Comparison of ENCODE assay signal across 10 mouse cellular contexts in genomic region chr3:105047616-105048015, GRCm38 (mm10). TPM values are rescaled to one million over a fixed set of nuclear protein-coding genes. Genes with fewer than 3 reads are reported as not detected.
DNase-seq lines count a peak whose midpoint lies in the region; ATAC-seq and TF ChIP-seq lines count a peak whose summit lies in the region.
"Had no signal": no experiment of that assay in that cellular context is flagged by ENCODE, and none has a peak within 500 bp of the region (broad histone marks: within the 10 kb centered on the region; RNA-seq: fewer than 3 reads in every experiment).

No protein-coding gene starts in this region.

- no peaks in the 10 kb centered on the region for H3K27me3 ChIP-seq in thymus, adult 2 months (ENCODE audit: control insufficient read depth, insufficient read depth, low read length)
- no peaks in the 10 kb centered on the region for H3K27me3 ChIP-seq in hindbrain, embryonic 12.5 days
- H3K27me3 ChIP-seq: neural tube, embryonic 12.5 days had no signal

- intact Hi-C loops in heart, postnatal 36 days (cut with DNase I): no loop called here

- no peak for TF ChIP-seq POLR2A in thymus, adult 2 months (IDR thresholded peaks at IDR 0.05; ENCODE audit: control insufficient read depth, extremely low read depth, insufficient read depth, low read length, poor library complexity)

- DNase-seq in adrenal gland, adult (ENCODE audit: inconsistent age in 2 of 2, low spot score in 1 of 2): peak; percentile 45 to 73
- no peak for DNase-seq in adrenal gland, postnatal 4 days (ENCODE audit: low spot score in 2 of 2)
- DNase-seq in right cerebral cortex, postnatal 10 days (ENCODE audit: low spot score in 2 of 2): peak; percentile 62 to 67
- DNase-seq in right cerebral cortex, postnatal 25 days: no peak
- DNase-seq in heart, postnatal 36 days: peak; percentile 73 to 75
- no peak for DNase-seq in thymus, adult 2 months

- 9% methylated on average over 8 of the region's 8 CpGs for WGBS in macrophage (ENCODE audit: missing documents)
- 39% methylated on average over 8 of the region's 8 CpGs for WGBS in thymus, adult 2 months
- 76% methylated on average over 8 of the region's 8 CpGs for WGBS in hindbrain, embryonic 12.5 days

- H3K79me2 ChIP-seq in macrophage (ENCODE audit: inconsistent target): peaks cover 89% of the 10 kb centered on the region

- peak overlapping the region; percentile 11; the same call in 1 of the 2 replicates for H3K4me3 ChIP-seq in macrophage (ENCODE audit: inconsistent target)
- H3K4me3 ChIP-seq in thymus, adult 2 months (ENCODE audit: control insufficient read depth, insufficient read depth, low read length): no peak overlapping the region
- H3K4me3 ChIP-seq in hindbrain, embryonic 12.5 days: no peak overlapping the region
- H3K4me3 ChIP-seq: neural tube, embryonic 12.5 days had no signal

- no peaks in the 10 kb centered on the region for H3K36me3 ChIP-seq in macrophage (ENCODE audit: inconsistent target)
- H3K36me3 ChIP-seq in thymus, adult 2 months (ENCODE audit: control insufficient read depth, insufficient read depth, low read length): no peaks in the 10 kb centered on the region
- no peaks in the 10 kb centered on the region for H3K36me3 ChIP-seq in hindbrain, embryonic 12.5 days
- H3K36me3 ChIP-seq: neural tube, embryonic 12.5 days had no signal

- no peak overlapping the region for H3K4me2 ChIP-seq in hindbrain, embryonic 12.5 days (replicated peaks)
- H3K4me2 ChIP-seq: neural tube, embryonic 12.5 days had no signal

- TF ChIP-seq CTCF in thymus, adult 2 months (IDR thresholded peaks at IDR 0.05; ENCODE audit: borderline replicate concordance, control insufficient read depth, extremely low read depth, insufficient read depth, low read length, poor library complexity): no peak

- no peaks in the 10 kb centered on the region for H3K9me3 ChIP-seq in hindbrain, embryonic 12.5 days (replicated peaks)
- H3K9me3 ChIP-seq: neural tube, embryonic 12.5 days had no signal

- H3K27ac ChIP-seq in macrophage: peak overlapping the region; percentile 100
- H3K27ac ChIP-seq in thymus, adult 2 months (ENCODE audit: control insufficient read depth, insufficient read depth, low read length): no peak overlapping the region
- no peak overlapping the region for H3K27ac ChIP-seq in hindbrain, embryonic 12.5 days
- H3K27ac ChIP-seq: neural tube, embryonic 12.5 days had no signal

- H3K9ac ChIP-seq in hindbrain, embryonic 12.5 days: no peak overlapping the region
- H3K9ac ChIP-seq: neural tube, embryonic 12.5 days had no signal

- peaks cover 2% of the 10 kb centered on the region; the same call in 1 of the 2 replicates for H3K4me1 ChIP-seq in thymus, adult 2 months (replicated peaks; ENCODE audit: control insufficient read depth, insufficient read depth, low read length)
- H3K4me1 ChIP-seq in hindbrain, embryonic 12.5 days: peaks cover 47% of the 10 kb centered on the region

- no peak for ATAC-seq in hindbrain, embryonic 12.5 days (ENCODE audit: low FRiP score)

RNA-seq across cellular contexts. Expression of gene Cttnbp2nl, which starts 5.3 kb away (rescaled TPM):
- 10 to 100 TPM; 26.6 to 32.0 TPM for total RNA-seq in adrenal gland, postnatal 4 days (2021)
- 10 to 100 TPM; 18.9 to 19.6 TPM for total RNA-seq in heart, postnatal 36 days (2021)
- 10 to 100 TPM; 19.6 to 88.4 (median 53.1) TPM for total RNA-seq in macrophage (2018; cell fraction: chromatin; rRNA removed)
- total RNA-seq in macrophage (2018; cell fraction: cytosol; rRNA removed): 10 to 100 TPM; 38.4 to 91.1 (median 57.9) TPM
- total RNA-seq in macrophage (2018; cell fraction: nucleus; rRNA removed): 100 to 1,000 TPM in 1 of 26 experiments, 10 to 100 TPM in 25; 33.0 to 102 (median 46.7) TPM
- polyA plus RNA-seq in macrophage (2018): 54.1 to 88.6 TPM (median 71.3 TPM) in 3 replicates
- polyA plus RNA-seq in thymus, adult 2 months (2012; rRNA removed): 2.6 and 2.8 TPM in 2 replicates
- 60.3 and 66.8 TPM in 2 replicates for polyA plus RNA-seq in hindbrain, embryonic 12.5 days (2016; fragmentation: Nextera tagmentation; extraction: Ambion mirVana)

RNA-seq across cellular contexts. Expression of gene 4930564D02Rik, which starts 19.0 kb away (rescaled TPM):
- total RNA-seq in adrenal gland, postnatal 4 days (2021): not detected
- total RNA-seq in heart, postnatal 36 days (2021): not detected
- not detected for total RNA-seq in macrophage (2018; cell fraction: chromatin; rRNA removed)
- total RNA-seq in macrophage (2018; cell fraction: cytosol; rRNA removed): not detected
- total RNA-seq in macrophage (2018; cell fraction: nucleus; rRNA removed): under 1 TPM in 1 of 26 experiments, not detected in 25; 0.97 TPM
- polyA plus RNA-seq in macrophage (2018): not detected in 3 replicates
- polyA plus RNA-seq in thymus, adult 2 months (2012; rRNA removed): not detected in 2 replicates
- not detected in 2 replicates for polyA plus RNA-seq in hindbrain, embryonic 12.5 days (2016; fragmentation: Nextera tagmentation; extraction: Ambion mirVana)
- polyA plus RNA-seq: brain, embryonic 14.5 days; neural tube, embryonic 12.5 days had no signal

Comparison
In these comparisons a context has a peak if more than half of its experiments do, and no peak if none do; other contexts are left out.
1. DNase-seq: peak in adrenal gland, adult (2 of 2), right cerebral cortex, postnatal 10 days (2 of 2) and heart, postnatal 36 days (2 of 2); none in adrenal gland, postnatal 4 days (0 of 2), right cerebral cortex, postnatal 25 days (single experiment) and thymus, adult 2 months (single experiment).
2. RNA of gene Cttnbp2nl, which starts 5.3 kb away (polyA plus RNA-seq): 54.1 to 88.6 TPM in macrophage and 60.3 to 66.8 TPM in hindbrain, embryonic 12.5 days; 2.6 to 2.8 TPM in thymus, adult 2 months; every median in the first group is over 10 times any median in the second.